Mouse (Mus musculus) layer of hippocampus, adult 2 months (tissue): ENCODE data around the gene Anp32a. TPM values are rescaled to one million over a fixed set of nuclear protein-coding genes. Genes with fewer than 3 reads are reported as not detected.

Experiments used
- DNase-seq, 2 experiments: peaks; one replicate each; pipeline ENCODE4 v3.0.0; 2022; ENCODE audit warnings: low spot score in 2 of 2
- H3K27ac ChIP-seq: fragments of 200-600 bp; 2 replicates; pipeline ENCODE4 v1.8.1; 2022
- H3K4me3 ChIP-seq: fragments of 200-600 bp; 2 replicates; pipeline ENCODE4 v1.8.1; 2022; ENCODE audit warnings: mild to moderate bottlenecking
- CTCF ChIP-seq: fragments of 200-600 bp; conservative IDR thresholded peaks from 2 replicates; pipeline ENCODE4 v1.8.1; 2022; ENCODE audit warnings: antibody characterized with exemption, mild to moderate bottlenecking, moderate library complexity
- total RNA-seq, 2 experiments: library from RNA; stranded (reverse); gene quantifications; 2 replicates each; pipeline ENCODE4 v1.2.3; 2021

Gene Anp32a
- total RNA-seq, 2 experiments from 2014 or later = 350 to 351 TPM

GRCm38 (mm10) chr9:62377897-62378296 lies 36.8 kb downstream of the Anp32a start:
- TF ChIP-seq CTCF = no peak
- DNase-seq = peak; percentile 58 to 59
- no peak overlapping the region for H3K4me3 ChIP-seq
- H3K27ac ChIP-seq = peak overlapping the region; percentile 88

DNA sequence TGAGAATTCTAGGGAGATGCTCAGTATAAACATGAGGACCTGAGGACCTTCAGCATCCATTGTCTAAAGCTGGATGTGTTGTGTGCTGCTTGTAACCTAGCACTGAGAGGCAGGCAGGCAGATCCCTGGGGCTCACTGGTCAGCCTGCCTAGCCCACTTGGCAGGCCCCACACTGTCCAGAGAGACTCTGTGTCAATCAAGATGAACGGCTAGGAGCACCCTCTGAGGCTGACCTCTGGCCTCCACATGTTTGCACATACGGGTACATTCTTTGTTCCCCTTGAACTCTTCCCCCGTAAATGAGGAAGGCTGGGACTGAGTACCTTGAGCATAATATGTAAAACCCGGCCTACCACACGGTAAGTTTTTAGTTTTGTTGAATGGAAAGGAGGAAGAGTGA lies 39.3 kb downstream of the Anp32a start:
- no peak for DNase-seq
- no peak for TF ChIP-seq CTCF

DNA sequence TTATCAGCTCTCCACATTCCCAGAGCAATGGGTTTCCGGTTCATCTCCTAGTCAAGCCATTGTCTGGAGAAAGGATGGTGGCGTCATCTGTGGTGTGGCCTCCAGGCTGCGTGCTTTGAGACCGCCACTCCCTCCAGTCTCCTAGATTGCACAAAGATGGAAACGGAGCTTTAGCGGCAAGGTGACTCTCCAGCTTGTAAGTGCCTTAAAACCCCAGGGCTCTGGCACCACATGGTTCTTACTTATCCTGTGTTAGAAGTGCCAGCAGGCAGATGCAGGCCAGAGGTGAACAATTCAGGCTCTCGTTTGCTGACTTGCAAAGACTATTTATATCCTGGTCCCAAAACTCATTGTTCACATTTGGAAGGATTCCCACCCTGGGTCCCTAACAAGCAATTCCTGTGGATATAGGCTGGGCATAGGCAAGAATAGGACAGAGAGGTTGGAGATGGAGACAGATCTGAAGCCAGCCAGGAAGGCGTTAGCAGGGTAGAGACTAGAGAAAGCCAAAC lies 40.4 kb downstream of the Anp32a start:
- H3K27ac ChIP-seq = peak overlapping the region; percentile 48
- TF ChIP-seq CTCF = no peak
- no peak overlapping the region for H3K4me3 ChIP-seq
- DNase-seq = no peak

More for the DNA sequence above, 39.3 kb downstream of the Anp32a start:
- H3K4me3 ChIP-seq = no peak overlapping the region
- H3K27ac ChIP-seq = peak overlapping the region; percentile 48; the same call in 1 of the 2 replicates

DNA sequence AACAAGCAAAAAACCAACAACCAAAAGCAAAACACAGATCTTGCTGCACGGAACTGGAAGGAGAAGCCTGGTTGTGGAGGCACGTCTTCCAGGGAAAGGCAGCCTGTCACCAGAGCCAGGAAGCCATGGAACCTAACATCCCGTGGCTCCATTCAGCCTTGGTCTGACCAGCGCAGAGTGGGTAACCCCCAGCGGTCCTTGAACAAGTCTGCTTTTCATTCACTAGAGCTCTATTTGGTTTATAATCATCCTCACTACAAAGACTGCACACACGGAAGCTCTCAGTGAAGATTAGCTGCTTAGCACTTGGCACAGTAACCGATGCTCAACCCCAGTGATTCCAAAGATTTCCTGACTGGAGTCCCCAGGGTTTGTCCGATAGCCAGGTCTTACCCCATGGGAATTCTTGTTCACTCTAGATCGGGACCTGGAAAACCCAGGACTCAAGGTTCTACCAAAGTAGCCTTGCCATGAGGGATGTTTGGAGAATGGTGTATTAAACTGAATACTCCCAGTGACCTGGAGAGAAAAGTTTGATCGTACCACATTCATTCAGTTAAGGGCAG lies 41.5 kb downstream of the Anp32a start:
- no peak for TF ChIP-seq CTCF
- no peak for DNase-seq
- peak overlapping the region; percentile 43 for H3K27ac ChIP-seq
- no peak overlapping the region for H3K4me3 ChIP-seq

- DNase-seq = no peak
- Histone ChIP-seq H3K4me3 (no peak overlapping the region), H3K27ac (no peak overlapping the region)
- TF ChIP-seq CTCF = no peak
Measured at GRCm38 (mm10) chr9:62385062-62385461, 44.0 kb downstream of the Anp32a start.

- no peak overlapping the region for H3K4me3 ChIP-seq
- H3K27ac ChIP-seq = no peak overlapping the region
- TF ChIP-seq CTCF = no peak
- no peak for DNase-seq
Measured at GRCm38 (mm10) chr9:62385727-62386518, 44.8 kb downstream of the Anp32a start.

DNA sequence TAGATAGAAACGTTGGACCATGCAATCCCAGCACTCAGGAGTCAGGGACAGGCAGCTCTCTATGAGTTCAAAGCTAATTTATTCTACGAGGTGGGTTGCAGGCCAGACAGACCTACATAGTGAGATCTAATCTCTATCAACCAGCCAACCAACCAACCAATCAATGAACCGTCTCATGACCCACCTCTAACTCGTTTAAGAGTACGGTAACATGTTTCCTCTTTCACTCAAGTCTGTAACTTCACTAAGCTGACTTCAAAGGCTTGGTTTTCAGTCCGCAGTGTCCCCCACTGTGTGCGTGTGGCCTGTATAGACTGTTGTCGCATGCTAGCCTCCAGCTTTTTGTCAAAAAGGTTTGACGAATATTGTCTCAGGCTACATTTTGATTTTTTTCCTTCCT lies 48.6 kb downstream of the Anp32a start:
- Histone ChIP-seq H3K27ac (no peak overlapping the region), H3K4me3 (no peak overlapping the region)
- TF ChIP-seq CTCF = no peak
- no peak for DNase-seq

DNA sequence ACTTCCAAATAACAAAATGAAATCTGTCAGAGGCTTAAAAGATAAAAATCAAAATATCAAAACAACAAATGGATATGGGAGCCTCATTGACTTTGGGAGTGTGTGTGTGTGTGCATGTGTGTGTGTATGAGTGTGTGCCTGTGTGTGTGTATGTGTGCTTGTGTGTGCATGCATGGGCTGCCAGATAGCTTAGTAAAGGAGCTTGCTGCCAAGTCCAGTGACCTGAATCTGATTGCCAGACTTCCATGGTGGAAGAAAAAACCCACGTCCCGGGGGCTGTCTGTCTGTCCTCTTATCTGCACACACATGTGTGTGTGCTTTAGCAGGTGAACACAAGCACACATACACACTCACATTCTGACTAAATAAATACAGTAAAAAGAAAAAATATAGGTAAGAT lies 52.4 kb downstream of the Anp32a start:
- H3K27ac ChIP-seq = no peak overlapping the region

DNA sequence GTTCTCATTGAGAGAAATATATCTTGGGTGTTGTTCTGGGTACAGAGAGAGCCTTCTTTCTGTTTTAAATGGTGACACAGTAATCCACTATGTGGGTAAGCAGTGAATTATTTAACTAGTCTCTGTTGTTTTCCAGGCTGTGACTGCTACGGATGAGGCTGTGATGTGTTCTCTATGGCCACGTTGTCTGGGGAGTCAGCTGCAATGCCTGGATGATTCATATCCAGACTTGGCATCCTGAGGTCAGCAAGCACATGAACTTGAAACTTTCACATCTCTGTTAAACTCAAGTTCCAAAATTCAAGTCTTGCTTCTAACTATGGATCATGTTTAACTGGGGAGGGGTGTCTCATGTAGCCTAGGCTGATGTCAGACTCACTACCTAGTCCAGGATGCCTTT lies 53.1 kb downstream of the Anp32a start:
- no peak for TF ChIP-seq CTCF
- Histone ChIP-seq H3K4me3 (no peak overlapping the region), H3K27ac (no peak overlapping the region)
- DNase-seq = no peak

More for the DNA sequence above, 52.4 kb downstream of the Anp32a start:
- no peak for DNase-seq
- no peak overlapping the region for H3K4me3 ChIP-seq
- no peak for TF ChIP-seq CTCF

- H3K27ac ChIP-seq = no peak overlapping the region
- H3K4me3 ChIP-seq = no peak overlapping the region
- no peak for TF ChIP-seq CTCF
- DNase-seq = no peak
Measured at GRCm38 (mm10) chr9:62400531-62401170, 59.6 kb downstream of the Anp32a start.

- Histone ChIP-seq H3K27ac (no peak overlapping the region), H3K4me3 (no peak overlapping the region)
- no peak for DNase-seq
- TF ChIP-seq CTCF = no peak
Measured at GRCm38 (mm10) chr9:62401589-62401988, 60.5 kb downstream of the Anp32a start.

GRCm38 (mm10) chr9:62406423-62407013 lies 65.4 kb downstream of the Anp32a start:
- no peak for DNase-seq
- Histone ChIP-seq H3K4me3 (no peak overlapping the region), H3K27ac (no peak overlapping the region)
- TF ChIP-seq CTCF = no peak

DNA sequence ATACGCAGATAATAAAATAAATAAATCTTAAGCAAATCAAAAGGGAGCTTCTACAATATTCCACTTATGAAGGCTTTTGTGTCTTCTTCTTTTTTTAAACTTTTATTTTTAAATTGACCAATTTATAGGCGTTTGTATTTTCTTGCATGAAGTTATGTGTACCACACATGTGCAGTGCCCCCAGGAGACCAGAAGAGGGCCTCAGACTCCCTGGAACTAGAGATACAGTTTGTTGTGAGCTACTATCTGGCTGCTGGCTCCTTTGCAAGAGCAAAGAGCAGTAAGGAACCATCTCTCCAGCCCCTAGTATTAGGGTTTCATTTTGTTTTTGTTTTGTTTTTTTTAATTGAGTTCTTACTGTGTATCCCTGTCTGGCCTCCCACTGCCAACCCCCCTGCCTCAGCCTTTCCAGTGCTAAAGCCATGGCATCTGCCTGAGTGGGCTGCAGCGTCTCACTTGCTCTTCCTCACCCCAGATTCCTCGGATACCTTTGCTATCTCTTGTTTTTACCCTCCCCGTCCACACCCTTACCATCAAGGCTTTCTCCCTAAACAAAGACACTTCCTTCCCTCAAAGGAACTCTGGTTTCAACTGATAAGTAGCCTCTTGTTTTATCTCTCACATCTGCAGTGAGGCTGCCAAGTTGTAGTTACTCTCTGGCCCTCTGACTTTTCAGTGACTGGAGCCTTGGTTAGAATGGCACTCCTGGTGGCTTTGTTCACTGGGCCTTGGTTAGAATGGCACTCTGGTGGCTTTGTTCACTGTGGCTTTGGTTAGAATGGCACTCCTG lies 66.5 kb downstream of the Anp32a start:
- no peak overlapping the region for H3K4me3 ChIP-seq
- DNase-seq = no peak
- peak; percentile 41 for TF ChIP-seq CTCF
- no peak overlapping the region for H3K27ac ChIP-seq
